Mouse (Mus musculus): ENCODE data around the gene Olfm3. TPM values are rescaled to one million over a fixed set of nuclear protein-coding genes. Genes with fewer than 3 reads are reported as not detected.
A peak's percentile ranks its signal among the peaks of the same experiment; 100 is the strongest.

Olfm3 gene
- 0.18 and 0.40 TPM in 2 replicates for polyA plus RNA-seq (2015; fragmentation: Nextera tagmentation; extraction: Ambion mirVana)

- ATAC-seq: peak; percentile 68; the same call in 1 of the 2 replicates
- H3K9me3 ChIP-seq: no peaks in the 10 kb centered on the region
- no peak within 1 kb of the TSS for H3K9ac ChIP-seq
- WGBS: 6% methylated on average over 21 of the region's 21 CpGs
- H3K27me3 ChIP-seq (replicated peaks): no peaks in the 10 kb centered on the region
- H3K4me3 ChIP-seq (replicated peaks): no peak within 1 kb of the TSS
- H3K4me1 ChIP-seq (replicated peaks): no peaks in the 10 kb centered on the region; the same call in 1 of the 2 replicates
- H3K27ac ChIP-seq: no peak within 1 kb of the TSS
- H3K36me3 ChIP-seq: no peaks in the 10 kb centered on the region
- peak within 1 kb of the TSS; percentile 34 for H3K4me2 ChIP-seq (replicated peaks)
Measured at GRCm38 (mm10) chr3:114903924-114904438, at the start of gene Olfm3. Gene Olfm3, plus strand, starts transcription at chr3:114904078.

GRCm38 (mm10) chr3:114889764-114890163 is 14.1 kb upstream of the Olfm3 start:
- no peaks in the 10 kb centered on the region for H3K27me3 ChIP-seq (replicated peaks)
- WGBS: 77% methylated on average over 3 of the region's 3 CpGs
- H3K9me3 ChIP-seq: no peaks in the 10 kb centered on the region
- no peak overlapping the region for H3K9ac ChIP-seq
- no peak overlapping the region for H3K4me2 ChIP-seq (replicated peaks)
- no peak overlapping the region for H3K4me3 ChIP-seq (replicated peaks)
- H3K27ac ChIP-seq: no peak overlapping the region
- ATAC-seq: no peak
- H3K36me3 ChIP-seq: no peaks in the 10 kb centered on the region
- H3K4me1 ChIP-seq (replicated peaks): no peaks in the 10 kb centered on the region

- Histone ChIP-seq H3K9me3 (no peaks in the 10 kb centered on the region), H3K27ac (no peak overlapping the region), H3K4me3 (replicated peaks) (no peak overlapping the region), H3K4me2 (replicated peaks) (peak overlapping the region; percentile 34; the same call in 1 of the 2 replicates), H3K9ac (no peak overlapping the region), H3K4me1 (replicated peaks) (no peaks in the 10 kb centered on the region; the same call in 1 of the 2 replicates), H3K27me3 (replicated peaks) (no peaks in the 10 kb centered on the region), H3K36me3 (no peaks in the 10 kb centered on the region)
- WGBS: 19% methylated on average over 16 of the region's 16 CpGs
- ATAC-seq: no peak
Measured at GRCm38 (mm10) chr3:114904633-114905423, 950 bp downstream of the Olfm3 start.

- no peaks in the 10 kb centered on the region; the same call in 1 of the 2 replicates for H3K4me1 ChIP-seq (replicated peaks)
- no peak overlapping the region for H3K27ac ChIP-seq
- no peak overlapping the region for H3K4me2 ChIP-seq (replicated peaks)
- no peaks in the 10 kb centered on the region for H3K36me3 ChIP-seq
- no peak overlapping the region for H3K9ac ChIP-seq
- no peaks in the 10 kb centered on the region for H3K27me3 ChIP-seq (replicated peaks)
- H3K4me3 ChIP-seq (replicated peaks): no peak overlapping the region
- no peaks in the 10 kb centered on the region for H3K9me3 ChIP-seq
- ATAC-seq: no peak
Measured at GRCm38 (mm10) chr3:114907537-114907936, 3.7 kb downstream of the Olfm3 start.

- 85% methylated on average over 3 of the region's 3 CpGs for WGBS
- Histone ChIP-seq H3K36me3 (no peaks in the 10 kb centered on the region), H3K4me2 (replicated peaks) (no peak overlapping the region), H3K4me1 (replicated peaks) (no peaks in the 10 kb centered on the region; the same call in 1 of the 2 replicates), H3K27ac (no peak overlapping the region), H3K9me3 (no peaks in the 10 kb centered on the region), H3K4me3 (replicated peaks) (no peak overlapping the region), H3K27me3 (replicated peaks) (no peaks in the 10 kb centered on the region), H3K9ac (no peak overlapping the region)
- ATAC-seq: no peak
Measured at GRCm38 (mm10) chr3:114908846-114909245, 5.0 kb downstream of the Olfm3 start.

- no peak overlapping the region for H3K4me2 ChIP-seq (replicated peaks)
- no peak for ATAC-seq
- H3K4me3 ChIP-seq (replicated peaks): no peak overlapping the region
- H3K9me3 ChIP-seq: no peaks in the 10 kb centered on the region
- no peak overlapping the region for H3K9ac ChIP-seq
- no peaks in the 10 kb centered on the region for H3K4me1 ChIP-seq (replicated peaks)
- H3K27ac ChIP-seq: no peak overlapping the region
- no peaks in the 10 kb centered on the region for H3K27me3 ChIP-seq (replicated peaks)
- no peaks in the 10 kb centered on the region for H3K36me3 ChIP-seq
- WGBS: 87% methylated on average over 3 of the region's 3 CpGs
Measured at GRCm38 (mm10) chr3:114920102-114920501, 16.2 kb downstream of the Olfm3 start.

- ATAC-seq: no peak
- Histone ChIP-seq H3K36me3 (no peaks in the 10 kb centered on the region), H3K27me3 (replicated peaks) (no peaks in the 10 kb centered on the region), H3K4me2 (replicated peaks) (no peak overlapping the region), H3K9ac (no peak overlapping the region), H3K9me3 (no peaks in the 10 kb centered on the region), H3K4me3 (replicated peaks) (no peak overlapping the region), H3K4me1 (replicated peaks) (no peaks in the 10 kb centered on the region), H3K27ac (no peak overlapping the region)
- WGBS: 69% methylated on average over 4 of the region's 4 CpGs
Measured at GRCm38 (mm10) chr3:114929605-114930004, 25.7 kb downstream of the Olfm3 start.

GRCm38 (mm10) chr3:114930336-114930735 is 26.5 kb downstream of the Olfm3 start:
- WGBS: 73% methylated on average over 2 of the region's 2 CpGs
- Histone ChIP-seq H3K27me3 (replicated peaks) (no peaks in the 10 kb centered on the region), H3K4me3 (replicated peaks) (no peak overlapping the region), H3K4me2 (replicated peaks) (no peak overlapping the region), H3K9me3 (no peaks in the 10 kb centered on the region), H3K9ac (no peak overlapping the region), H3K4me1 (replicated peaks) (no peaks in the 10 kb centered on the region), H3K36me3 (no peaks in the 10 kb centered on the region), H3K27ac (no peak overlapping the region)
- ATAC-seq: no peak

GRCm38 (mm10) chr3:114930796-114931195 is 26.9 kb downstream of the Olfm3 start:
- ATAC-seq: no peak
- Histone ChIP-seq H3K4me1 (replicated peaks) (no peaks in the 10 kb centered on the region), H3K27me3 (replicated peaks) (no peaks in the 10 kb centered on the region), H3K36me3 (no peaks in the 10 kb centered on the region), H3K9me3 (no peaks in the 10 kb centered on the region), H3K4me3 (replicated peaks) (no peak overlapping the region), H3K4me2 (replicated peaks) (no peak overlapping the region), H3K9ac (no peak overlapping the region), H3K27ac (no peak overlapping the region)
- WGBS: 71% methylated on average over 2 of the region's 2 CpGs

GRCm38 (mm10) chr3:114932881-114933280 is 29.0 kb downstream of the Olfm3 start:
- Histone ChIP-seq H3K27ac (no peak overlapping the region), H3K9me3 (no peaks in the 10 kb centered on the region), H3K36me3 (no peaks in the 10 kb centered on the region), H3K4me2 (replicated peaks) (no peak overlapping the region), H3K4me1 (replicated peaks) (no peaks in the 10 kb centered on the region), H3K27me3 (replicated peaks) (no peaks in the 10 kb centered on the region), H3K9ac (no peak overlapping the region), H3K4me3 (replicated peaks) (no peak overlapping the region)
- 84% methylated on average over 2 of the region's 2 CpGs for WGBS
- ATAC-seq: no peak

GRCm38 (mm10) chr3:114954904-114955303 is 51.0 kb downstream of the Olfm3 start:
- H3K36me3 ChIP-seq: no peaks in the 10 kb centered on the region
- no peak overlapping the region for H3K9ac ChIP-seq
- H3K9me3 ChIP-seq: no peaks in the 10 kb centered on the region
- H3K4me2 ChIP-seq (replicated peaks): no peak overlapping the region
- H3K4me1 ChIP-seq (replicated peaks): no peaks in the 10 kb centered on the region
- H3K27ac ChIP-seq: no peak overlapping the region
- H3K27me3 ChIP-seq (replicated peaks): no peaks in the 10 kb centered on the region
- no peak for ATAC-seq
- H3K4me3 ChIP-seq (replicated peaks): no peak overlapping the region

- Histone ChIP-seq H3K4me3 (replicated peaks) (no peak overlapping the region), H3K27ac (no peak overlapping the region)
- 73% methylated on average over 7 of the region's 7 CpGs for WGBS
Measured at GRCm38 (mm10) chr3:114959311-114959967, 55.6 kb downstream of the Olfm3 start.

More at GRCm38 (mm10) chr3:114959311-114959967, 55.6 kb downstream of the Olfm3 start:
- Histone ChIP-seq H3K9me3 (no peaks in the 10 kb centered on the region), H3K9ac (no peak overlapping the region), H3K36me3 (no peaks in the 10 kb centered on the region), H3K4me1 (replicated peaks) (no peaks in the 10 kb centered on the region), H3K4me2 (replicated peaks) (no peak overlapping the region), H3K27me3 (replicated peaks) (no peaks in the 10 kb centered on the region)
- no peak for ATAC-seq
